Mouse (Mus musculus): Measurements from ENCODE around the gene Arid5b. TPM values are rescaled to one million over a fixed set of nuclear protein-coding genes. Genes with fewer than 3 reads are reported as not detected.

The Arid5b gene
- total RNA-seq, 2 experiments from 2014 or later, result 0.59 to 1.6 TPM

DNA sequence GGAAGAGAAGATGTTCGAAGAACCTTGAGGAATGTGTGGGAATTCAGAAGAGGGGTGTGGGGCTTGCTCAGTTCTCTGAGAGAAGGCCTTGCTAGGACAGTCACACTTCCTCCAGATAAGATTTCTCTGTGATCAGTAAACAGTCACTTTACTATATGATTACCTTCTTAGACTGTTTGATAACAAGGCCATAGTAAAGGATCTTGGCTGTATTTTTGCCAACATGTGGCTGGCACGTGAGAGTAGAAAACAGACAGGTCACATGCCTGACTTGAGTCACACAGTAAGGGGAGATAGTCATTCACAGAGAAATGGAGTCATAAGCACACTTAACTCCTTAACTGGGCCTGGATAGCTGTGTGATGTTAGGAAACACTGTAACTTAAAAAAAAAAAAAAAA is 151.4 kb downstream of the Arid5b start:
- ATAC-seq (replicated peaks; ENCODE audit: low FRiP score, low TSS enrichment, poor library complexity, severe bottlenecking), result no peak

DNA sequence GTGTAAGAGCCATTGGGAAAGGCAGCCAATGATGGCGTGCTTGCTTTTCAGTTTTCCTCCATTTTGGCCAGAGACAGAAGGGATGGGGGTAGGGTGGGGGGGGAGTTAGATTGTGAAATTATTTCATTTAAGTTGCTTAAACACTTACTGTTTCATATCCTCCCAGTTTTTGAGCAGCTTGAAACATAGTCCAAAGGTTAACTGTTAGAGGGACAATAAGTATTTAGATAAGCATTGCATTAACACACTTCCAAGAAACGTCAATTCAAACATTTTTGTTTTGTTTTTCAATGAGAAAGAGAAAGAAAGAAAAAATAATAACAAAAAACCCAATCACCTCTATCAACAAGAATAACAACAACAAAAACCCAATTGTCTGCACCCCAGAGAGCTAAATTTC is 152.0 kb downstream of the Arid5b start:
- no peak for ATAC-seq (replicated peaks; ENCODE audit: low FRiP score, low TSS enrichment, poor library complexity, severe bottlenecking)

GRCm38 (mm10) chr10:68125919-68126550 is 152.5 kb downstream of the Arid5b start:
- peak; percentile 45; the same call in 1 of the 2 replicates for ATAC-seq (replicated peaks; ENCODE audit: low FRiP score, low TSS enrichment, poor library complexity, severe bottlenecking)

- ATAC-seq (replicated peaks; ENCODE audit: low FRiP score, low TSS enrichment, poor library complexity, severe bottlenecking), result no peak
Observed at GRCm38 (mm10) chr10:68124985-68125384, 153.6 kb downstream of the Arid5b start.

GRCm38 (mm10) chr10:68123446-68123845 is 155.1 kb downstream of the Arid5b start:
- no peak for ATAC-seq (replicated peaks; ENCODE audit: low FRiP score, low TSS enrichment, poor library complexity, severe bottlenecking)

GRCm38 (mm10) chr10:68121960-68122359 is 156.6 kb downstream of the Arid5b start:
- ATAC-seq (replicated peaks; ENCODE audit: low FRiP score, low TSS enrichment, poor library complexity, severe bottlenecking), result no peak

- ATAC-seq (replicated peaks; ENCODE audit: low FRiP score, low TSS enrichment, poor library complexity, severe bottlenecking), result no peak
Observed at GRCm38 (mm10) chr10:68121251-68121650, 157.3 kb downstream of the Arid5b start.

GRCm38 (mm10) chr10:68120011-68120410 is 158.5 kb downstream of the Arid5b start:
- ATAC-seq (replicated peaks; ENCODE audit: low FRiP score, low TSS enrichment, poor library complexity, severe bottlenecking), result peak; percentile 61

DNA sequence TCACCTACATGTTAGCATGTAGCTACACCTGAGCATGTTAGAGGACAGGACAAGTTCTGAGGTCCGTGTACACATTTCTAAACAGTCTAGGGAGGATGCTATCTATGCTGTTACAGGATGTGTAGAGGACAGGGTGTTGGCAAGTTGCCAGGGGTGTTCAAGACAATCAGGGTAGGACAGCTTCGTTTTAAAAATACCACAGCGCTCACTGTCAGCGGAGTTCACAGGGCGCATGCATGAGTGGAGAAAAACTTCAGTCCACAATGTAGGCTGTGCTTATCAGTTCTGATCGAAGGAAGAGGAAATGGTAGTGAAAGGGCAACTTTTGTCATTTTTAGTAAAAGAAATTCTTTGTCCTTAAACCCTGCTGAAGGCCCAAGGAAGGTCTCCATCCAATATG is 159.3 kb downstream of the Arid5b start:
- peak; percentile 78 for ATAC-seq (replicated peaks; ENCODE audit: low FRiP score, low TSS enrichment, poor library complexity, severe bottlenecking)

DNA sequence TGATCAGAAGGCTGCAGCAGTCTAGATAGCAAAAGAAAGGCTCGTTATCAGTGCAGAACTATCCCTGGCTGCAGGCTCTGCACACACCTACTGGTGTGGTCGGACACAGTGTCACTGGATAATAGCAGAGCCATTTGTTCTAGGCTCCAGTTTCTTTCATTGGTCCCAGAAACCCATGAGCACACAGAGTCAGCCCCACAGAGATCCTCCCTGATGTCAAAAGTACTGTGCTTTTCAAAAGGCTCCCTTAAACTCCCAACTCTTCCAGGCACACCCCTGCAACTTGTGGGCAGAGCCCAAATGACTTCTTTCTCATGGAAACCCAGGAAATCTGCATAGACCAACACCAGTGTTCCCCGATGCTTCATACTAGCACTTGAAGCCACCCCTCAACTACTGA is 163.6 kb downstream of the Arid5b start:
- ATAC-seq (replicated peaks; ENCODE audit: low FRiP score, low TSS enrichment, poor library complexity, severe bottlenecking), result peak; percentile 56

GRCm38 (mm10) chr10:68113645-68114044 is 164.9 kb downstream of the Arid5b start:
- ATAC-seq (replicated peaks; ENCODE audit: low FRiP score, low TSS enrichment, poor library complexity, severe bottlenecking), result no peak

- no peak for ATAC-seq (replicated peaks; ENCODE audit: low FRiP score, low TSS enrichment, poor library complexity, severe bottlenecking)
Observed at GRCm38 (mm10) chr10:68112983-68113382, 165.6 kb downstream of the Arid5b start.

DNA sequence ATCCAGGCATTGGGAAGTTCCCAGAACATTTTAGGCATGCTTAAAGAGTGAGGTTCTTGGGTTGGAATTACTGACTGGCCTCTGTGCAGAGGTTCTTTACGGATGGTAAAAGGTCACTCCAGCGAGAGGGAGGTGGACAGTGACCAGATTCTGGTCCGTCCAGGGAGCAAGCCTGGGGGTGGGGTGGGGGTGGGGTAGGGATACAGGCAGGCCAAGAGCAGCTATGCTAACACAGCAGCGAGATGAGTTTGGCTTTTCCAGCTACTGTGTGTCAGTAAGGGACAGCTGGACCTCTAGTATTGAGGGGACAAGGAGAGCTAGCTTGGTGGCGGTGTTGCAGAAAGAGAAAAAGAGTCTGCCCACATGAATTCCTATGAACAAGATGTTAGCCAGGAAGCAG is 167.9 kb downstream of the Arid5b start:
- no peak for ATAC-seq (replicated peaks; ENCODE audit: low FRiP score, low TSS enrichment, poor library complexity, severe bottlenecking)

- no peak for ATAC-seq (replicated peaks; ENCODE audit: low FRiP score, low TSS enrichment, poor library complexity, severe bottlenecking)
Observed at GRCm38 (mm10) chr10:68110182-68110581, 168.4 kb downstream of the Arid5b start.

DNA sequence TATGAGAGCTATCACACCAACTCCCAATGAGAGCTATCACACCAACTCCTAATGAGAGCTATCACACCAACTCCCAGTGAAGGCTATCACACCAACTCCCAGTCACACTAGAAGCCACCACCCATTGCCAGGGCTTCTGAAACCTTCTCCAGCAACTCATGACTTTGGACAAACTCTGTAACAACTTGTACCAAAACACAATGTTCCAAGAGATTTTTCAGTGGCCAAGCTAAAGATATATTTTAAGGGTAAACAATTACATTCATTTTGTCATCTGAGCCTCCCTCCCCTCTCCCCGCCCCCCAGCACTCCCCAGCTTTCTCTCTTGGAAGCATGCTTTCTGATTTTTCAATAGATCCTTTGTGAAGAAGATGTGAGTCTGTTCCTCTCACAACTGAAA is 168.9 kb downstream of the Arid5b start:
- ATAC-seq (replicated peaks; ENCODE audit: low FRiP score, low TSS enrichment, poor library complexity, severe bottlenecking), result no peak

DNA sequence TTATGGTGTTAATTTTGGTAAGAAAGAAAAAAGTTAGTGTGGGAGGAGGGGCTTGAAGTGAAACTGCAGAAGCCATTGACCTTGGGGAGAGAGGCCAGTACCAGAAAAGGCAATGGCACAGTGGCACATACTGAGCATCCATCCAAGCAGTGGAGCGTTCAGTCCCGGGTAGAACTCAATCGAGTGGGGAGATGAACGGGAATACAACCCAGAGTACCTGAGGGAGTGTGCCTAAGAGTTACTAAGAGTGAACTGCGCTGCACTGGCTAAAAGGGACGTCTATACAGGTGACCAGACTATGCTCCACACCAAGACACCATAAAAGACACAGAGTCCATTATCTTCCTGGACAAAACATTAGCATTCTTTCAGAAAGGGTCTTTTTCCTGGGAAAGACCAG is 170.8 kb downstream of the Arid5b start:
- no peak for ATAC-seq (replicated peaks; ENCODE audit: low FRiP score, low TSS enrichment, poor library complexity, severe bottlenecking)

DNA sequence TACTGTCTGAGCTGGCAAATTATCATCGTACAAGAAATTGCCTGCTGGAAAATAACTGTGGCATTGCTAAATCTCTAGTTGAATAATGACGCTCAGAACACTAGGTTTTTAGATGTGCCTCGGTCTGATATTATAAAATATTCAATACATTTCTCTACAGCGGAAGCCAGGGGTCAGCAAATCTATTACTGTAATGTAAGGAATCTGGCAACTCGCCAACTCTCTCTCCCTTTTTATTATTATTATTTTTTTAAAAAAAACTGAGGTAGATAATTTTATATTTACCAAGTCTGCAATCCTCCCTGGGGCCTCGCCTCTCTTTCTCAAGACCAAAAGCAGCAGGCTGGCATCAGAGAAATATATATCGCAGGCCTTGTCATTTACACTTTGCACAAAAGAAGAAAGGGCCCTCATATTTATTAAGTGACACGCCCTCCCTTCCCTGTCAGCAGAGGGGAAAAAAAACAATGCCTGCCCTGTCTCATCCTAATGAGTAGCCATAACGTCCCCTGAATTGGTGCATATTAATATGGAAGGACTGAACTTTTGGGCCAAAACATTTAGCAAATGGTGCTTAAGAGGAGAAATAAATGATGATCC is 172.1 kb downstream of the Arid5b start:
- ATAC-seq (replicated peaks; ENCODE audit: low FRiP score, low TSS enrichment, poor library complexity, severe bottlenecking), result no peak

DNA sequence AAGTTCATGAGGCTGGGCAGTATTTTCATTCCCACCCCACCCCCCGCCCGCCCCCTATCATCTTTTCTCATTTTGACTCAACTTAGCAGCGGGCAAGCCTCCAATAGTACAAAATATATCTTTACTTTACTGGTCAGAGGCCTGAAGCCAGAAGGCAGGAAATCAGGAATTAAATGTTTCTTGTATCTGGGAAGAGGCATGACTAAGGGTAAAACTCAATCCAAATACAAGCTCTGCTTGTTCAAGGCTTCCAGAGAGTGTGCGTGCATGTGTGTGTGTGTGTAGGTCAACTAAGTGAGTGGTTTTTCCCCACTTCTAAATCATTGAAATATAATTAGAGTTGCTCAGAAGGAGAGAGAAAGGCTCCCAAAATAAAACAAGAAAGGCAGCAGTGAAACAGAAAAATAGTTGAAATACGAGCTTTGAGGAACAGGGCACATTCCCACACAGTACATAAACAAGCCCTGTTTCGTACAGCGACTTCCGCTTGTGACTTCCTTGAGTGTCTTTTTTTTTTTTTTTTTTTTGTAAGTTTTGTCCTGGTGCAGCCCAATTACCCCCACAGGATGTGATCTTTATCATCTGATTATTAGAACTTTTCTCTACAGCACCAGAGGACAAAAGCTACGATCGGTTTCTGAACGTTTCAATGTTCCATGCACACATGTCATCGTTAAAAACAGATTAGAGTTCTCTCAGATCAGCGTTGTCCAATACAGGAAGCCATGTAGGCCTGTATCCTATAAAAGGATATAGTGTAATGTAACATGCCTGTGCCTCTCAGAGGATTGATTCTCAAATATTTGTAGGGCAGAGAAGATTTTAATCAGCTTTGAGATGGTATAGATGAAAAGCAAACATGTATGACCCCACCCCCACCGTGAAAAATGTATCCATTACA is 173.4 kb downstream of the Arid5b start:
- no peak for ATAC-seq (replicated peaks; ENCODE audit: low FRiP score, low TSS enrichment, poor library complexity, severe bottlenecking)

DNA sequence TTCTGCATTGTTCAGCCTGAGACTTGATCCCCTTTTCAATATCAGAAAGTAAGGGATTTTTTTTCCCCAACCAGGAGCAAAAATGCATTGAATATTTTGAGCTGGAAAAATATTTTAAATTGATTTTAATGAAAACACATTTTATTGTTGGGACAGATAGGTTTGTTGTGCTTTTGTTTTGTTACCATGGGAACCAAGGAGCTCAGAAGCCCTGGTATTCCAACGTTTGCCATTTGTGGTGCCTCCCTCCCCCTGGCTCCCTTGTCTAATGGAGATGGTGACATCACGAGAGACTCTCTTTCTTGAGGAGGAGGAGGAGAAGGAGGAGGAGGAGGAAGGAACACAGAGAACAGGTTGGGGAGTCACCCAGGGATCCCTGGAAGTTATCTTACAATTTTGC is 174.1 kb downstream of the Arid5b start:
- peak; percentile 54 for ATAC-seq (replicated peaks; ENCODE audit: low FRiP score, low TSS enrichment, poor library complexity, severe bottlenecking)

DNA sequence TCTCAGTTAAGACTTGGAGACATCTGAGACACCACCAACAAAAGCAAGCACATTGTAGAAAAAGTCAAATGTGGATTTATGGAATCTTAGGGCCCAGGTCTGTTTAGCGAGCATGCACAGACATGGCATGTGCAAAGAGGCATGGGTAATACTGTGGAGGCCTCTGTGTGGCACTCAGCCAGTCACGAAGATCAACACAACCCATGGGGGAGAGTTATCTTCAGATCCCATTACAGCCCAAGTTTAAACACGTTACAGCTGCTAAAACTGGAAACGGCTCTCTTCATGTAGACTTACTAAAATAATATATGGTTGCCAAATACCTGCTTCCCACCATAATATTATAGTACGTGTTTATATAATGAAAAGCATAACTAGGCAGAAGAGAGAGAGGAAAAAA is 174.6 kb downstream of the Arid5b start:
- ATAC-seq (replicated peaks; ENCODE audit: low FRiP score, low TSS enrichment, poor library complexity, severe bottlenecking), result peak; percentile 66
